Mouse (Mus musculus) megakaryocyte-erythroid progenitor cell, adult 5-6 weeks (primary cell): ENCODE data around the gene Chrna1. TPM values are rescaled to one million over a fixed set of nuclear protein-coding genes. Genes with fewer than 3 reads are reported as not detected.

Experiments
- ATAC-seq: replicated peaks from 2 replicates; pipeline ENCODE4 v1.8.0; 2016; ENCODE audit warnings: mild to moderate bottlenecking, inconsistent platforms; ENCODE audit not compliant: severe bottlenecking, poor library complexity, low FRiP score, low TSS enrichment
- total RNA-seq, 2 experiments: library from RNA; stranded (forward) in 1 of 2; stranded (reverse) in 1 of 2; fragments of 200-1000, 215-1000 nt in 1 of 2; fragments of >200 nt in 1 of 2; fragmentation: Nextera tagmentation in 1 of 2; gene quantifications; 2 replicates each; pipeline ENCODE4 v1.2.3; 2014 to 2017

Chrna1 gene
- total RNA-seq (2014; fragmentation: Nextera tagmentation) (0.28 TPM in 1 of 2 replicates, not detected in the other), total RNA-seq (2017) (not detected in 2 replicates)

DNA sequence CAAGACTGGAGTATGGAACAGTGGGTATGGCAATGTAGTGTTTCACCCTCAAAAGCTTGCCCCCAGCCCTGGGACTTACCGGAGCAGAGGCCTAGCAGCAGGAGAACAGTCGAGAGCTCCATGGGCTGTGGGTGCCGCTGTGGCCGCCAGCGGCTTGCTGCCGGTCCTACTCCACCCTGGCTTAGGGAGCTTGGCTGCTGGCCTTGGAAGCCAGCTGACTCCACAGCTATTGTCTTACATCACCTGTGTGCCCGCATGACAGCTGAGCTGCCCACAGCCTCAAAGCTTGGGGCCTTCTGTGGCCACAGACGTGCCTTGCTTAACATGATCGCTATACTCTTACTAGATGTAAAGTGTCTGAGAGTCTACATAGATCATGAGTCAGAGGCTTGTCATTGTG lies at the start of gene Chrna1:
Gene Chrna1, minus strand, starts transcription at position 173 of the 400 bp plus-strand sequence.
- no peak for ATAC-seq

DNA sequence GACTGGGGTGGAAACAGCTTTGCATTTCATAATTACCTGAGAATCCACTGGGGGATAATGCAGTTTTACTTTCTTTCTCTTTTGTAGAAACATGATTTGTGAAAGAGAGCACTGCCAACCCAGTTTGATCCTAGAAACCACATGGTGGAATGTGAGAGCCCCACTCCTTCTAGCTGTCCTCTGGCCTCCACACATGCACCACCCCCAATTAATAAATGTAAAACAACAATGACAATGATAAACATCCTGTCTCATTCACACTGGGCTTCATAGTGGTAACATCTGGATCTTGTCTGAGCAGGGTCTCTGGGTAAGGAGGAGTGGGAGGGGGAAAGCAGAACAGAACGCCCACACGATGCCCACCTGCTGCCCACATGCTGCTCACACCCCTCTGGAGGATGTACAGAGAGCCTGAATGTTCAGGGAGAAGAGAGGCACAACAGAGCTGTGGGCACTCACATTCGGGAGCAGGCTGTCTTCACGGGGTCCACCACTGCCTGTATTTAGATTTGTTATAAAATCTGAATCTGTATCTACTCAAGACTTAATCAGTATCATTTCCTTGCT lies 38.4 kb upstream of the Chrna1 start:
- ATAC-seq: no peak

DNA sequence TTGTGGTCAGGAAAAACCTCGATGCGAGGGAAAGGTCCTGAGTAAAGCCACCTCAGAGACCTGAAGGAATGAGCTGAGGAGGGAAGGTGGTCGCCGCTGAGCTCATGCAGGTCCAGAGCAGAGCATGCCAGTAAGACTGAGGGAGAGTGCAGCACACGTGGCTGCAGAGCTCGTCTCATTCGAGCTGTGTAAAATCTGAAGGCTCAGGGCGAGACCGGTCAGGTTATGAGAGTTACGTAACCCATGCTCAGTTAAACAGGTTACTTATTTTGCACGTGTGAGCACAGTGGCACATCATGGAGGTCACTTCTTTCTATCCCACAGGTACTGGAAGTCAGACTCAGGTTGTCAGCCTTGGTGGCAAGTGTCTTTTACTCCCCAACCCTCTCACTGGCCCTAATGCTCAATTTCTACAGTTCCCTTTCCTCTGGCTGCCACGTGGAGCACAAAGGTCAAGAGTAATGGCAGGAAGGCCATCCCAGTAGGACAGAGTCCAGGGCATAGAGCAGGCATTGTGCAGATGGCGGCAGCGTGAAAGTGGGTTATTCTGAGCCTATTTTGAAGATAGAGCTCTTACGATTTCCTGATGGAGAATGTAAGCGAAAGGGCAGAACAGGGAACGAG lies 36.4 kb upstream of the Chrna1 start:
- no peak for ATAC-seq

DNA sequence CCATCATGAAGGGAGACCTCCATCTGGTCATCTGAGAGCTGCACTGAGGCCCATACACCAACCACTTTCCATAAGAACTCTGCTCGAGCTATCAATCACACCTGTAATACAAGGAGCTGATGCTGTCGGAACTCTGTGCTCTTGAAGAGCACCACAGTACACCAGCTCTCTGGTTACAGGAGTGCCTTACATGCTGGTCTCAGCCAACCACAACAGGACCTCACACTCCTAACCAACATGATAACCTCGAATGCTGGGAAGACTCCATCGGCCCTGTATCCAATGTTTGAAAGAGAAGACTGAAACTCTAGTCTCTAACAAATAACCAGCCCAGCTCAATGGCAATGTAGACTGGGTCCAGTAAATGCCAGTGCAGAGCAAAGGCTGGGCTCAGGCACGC lies 35.3 kb upstream of the Chrna1 start:
- no peak for ATAC-seq

DNA sequence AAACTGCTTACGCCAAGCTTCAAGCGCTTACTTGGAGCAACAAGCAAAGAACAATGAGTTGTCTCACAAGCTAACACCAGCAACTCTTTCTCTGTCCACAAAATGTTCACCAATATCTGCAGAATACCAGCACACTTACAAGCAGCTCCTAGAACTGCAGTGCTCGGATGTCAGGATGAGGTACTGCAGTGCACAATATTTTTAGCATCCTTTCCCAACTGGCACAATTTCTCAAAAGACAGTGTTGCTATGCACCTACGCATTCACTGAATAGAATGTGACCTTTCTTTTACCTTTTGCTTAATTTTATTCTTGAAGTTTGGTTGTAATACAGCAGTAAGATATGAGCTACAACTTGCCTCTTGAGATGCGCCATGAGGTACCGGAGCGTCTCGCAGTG lies 34.2 kb upstream of the Chrna1 start:
- ATAC-seq: no peak

DNA sequence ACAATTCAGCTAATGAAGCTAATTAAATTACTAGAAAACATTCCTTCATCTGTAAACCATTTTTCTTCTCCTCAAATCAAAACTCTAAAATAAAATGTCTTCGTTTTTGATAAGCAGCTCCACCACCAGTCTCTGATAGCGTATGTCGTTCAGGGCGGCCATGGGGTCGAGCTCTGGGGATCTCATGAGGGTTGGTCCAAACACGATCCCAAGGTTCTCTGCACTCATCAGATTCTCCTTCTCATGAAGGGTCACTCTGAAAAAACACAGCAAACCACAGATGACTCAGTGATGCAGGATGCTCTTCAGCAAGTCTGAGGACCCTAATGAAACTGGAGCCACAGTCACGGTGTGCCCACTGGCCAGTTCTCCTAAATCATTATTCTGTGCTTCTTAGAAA lies 32.8 kb upstream of the Chrna1 start:
- ATAC-seq: no peak

DNA sequence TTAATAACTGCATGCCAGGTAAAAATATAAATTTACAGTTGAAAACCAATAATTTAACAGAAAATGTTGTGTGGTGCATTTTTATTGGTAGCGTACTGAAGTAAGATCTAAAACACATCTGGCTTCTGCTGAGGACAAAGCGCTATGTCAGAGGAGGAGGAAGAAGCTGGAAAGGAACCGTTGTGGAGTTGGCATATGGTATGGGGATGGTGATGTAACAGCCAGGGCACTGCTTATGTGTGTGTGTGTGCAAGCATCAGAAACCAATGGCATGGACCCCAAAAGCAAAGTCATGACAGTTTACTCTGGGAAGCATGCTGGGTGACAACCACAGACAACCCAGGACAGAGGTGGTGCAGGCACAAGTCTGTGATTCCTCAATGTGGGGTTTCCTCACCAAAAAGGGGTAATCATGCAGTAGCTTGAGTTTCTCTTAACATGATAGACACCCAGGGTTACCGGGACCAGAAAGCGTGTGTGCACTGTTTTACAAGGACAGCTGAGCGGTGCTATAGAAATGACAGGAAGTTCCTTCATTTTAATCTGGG lies 32.3 kb upstream of the Chrna1 start:
- no peak for ATAC-seq

DNA sequence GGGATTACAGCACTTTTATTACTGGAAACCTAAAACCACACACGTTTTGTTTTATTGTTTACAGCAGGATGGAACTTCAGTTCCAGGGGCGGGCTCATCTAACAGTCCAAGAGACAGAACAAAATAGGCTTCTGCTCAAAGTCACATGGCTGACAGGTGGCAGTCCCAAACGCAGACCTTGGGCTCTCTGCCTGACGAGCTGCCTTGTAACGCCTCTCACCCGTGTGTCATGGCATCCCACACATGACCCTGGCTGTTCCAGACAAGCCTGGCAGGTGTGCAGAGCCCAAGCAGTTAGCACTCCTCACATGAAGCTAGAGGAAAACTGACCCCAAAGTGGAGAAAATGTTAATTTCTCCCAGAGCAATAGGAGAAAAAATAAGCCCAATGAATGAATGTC lies 31.7 kb upstream of the Chrna1 start:
- no peak for ATAC-seq

DNA sequence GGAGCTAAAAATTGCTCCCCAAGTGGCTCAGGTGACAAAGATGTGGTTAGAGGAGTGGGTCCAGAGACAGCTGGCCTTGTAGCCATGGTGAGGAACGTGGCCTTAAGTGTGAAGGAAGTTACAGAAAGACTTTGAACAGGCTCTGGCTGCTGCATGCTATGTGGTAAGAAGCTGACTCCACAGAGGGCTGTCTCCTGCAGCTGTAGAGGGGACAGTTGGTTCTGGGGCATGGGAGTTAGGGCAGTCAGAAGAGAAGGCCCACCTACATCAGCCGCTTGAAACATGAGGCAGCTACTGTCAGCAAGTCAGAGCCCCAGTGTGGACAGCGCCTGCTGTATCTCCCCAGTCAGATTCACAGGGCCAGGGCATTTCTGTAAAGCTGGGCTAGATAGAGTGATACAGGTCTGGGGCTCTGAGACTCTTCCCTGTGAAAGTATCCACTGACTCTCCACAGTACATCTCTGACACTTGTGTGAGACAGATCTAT lies 29.6 kb upstream of the Chrna1 start:
- ATAC-seq: no peak

DNA sequence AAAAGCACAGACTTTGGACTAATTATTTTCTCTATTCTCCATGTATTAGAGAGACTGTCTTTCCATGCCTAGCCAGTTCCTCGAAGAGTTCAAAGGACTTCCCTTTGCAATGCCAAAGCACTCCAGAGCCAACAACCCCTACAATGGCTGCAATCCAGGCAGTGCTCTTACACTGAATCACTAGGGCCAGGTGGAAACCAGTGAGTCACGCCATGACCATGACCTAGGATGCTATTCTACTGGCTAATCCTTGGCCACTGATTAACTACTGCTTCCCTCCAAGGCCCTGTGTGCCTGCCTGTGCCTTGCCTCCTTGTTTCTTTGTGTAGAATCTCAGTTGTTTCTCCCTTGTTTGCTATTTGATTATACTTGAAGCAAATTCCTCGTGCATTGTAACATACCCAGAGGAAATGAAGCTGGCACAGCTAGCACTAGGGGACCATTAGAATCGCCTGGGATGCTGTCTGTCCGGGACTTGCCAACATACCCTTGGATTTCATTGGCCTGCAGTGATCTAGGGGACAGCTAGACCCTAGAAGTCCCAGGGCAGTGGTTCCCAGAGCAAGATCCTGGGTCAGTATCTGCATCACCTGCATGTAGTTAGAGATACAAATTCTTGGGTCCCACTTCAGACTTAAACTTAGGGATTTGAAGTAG lies 29.1 kb upstream of the Chrna1 start:
- no peak for ATAC-seq

DNA sequence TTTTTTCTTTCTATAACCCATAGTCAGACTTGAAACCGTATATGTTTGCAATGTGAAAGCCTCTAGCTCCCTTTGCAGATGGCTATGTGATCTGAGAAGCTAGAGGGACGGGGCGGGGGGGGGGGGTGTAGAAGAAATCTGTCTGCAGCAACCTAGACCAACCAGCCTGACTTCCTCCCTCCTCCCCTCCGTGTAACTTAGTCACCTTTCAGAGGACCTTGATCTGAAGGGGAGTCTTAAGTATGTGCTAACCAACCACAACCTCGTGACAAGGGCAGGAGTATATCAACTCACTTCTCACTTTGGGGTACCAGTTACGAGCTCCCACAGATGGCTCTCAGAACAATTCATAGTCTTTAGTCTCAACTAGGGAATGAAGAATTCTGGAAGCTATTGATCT lies 28.3 kb upstream of the Chrna1 start:
- no peak for ATAC-seq

DNA sequence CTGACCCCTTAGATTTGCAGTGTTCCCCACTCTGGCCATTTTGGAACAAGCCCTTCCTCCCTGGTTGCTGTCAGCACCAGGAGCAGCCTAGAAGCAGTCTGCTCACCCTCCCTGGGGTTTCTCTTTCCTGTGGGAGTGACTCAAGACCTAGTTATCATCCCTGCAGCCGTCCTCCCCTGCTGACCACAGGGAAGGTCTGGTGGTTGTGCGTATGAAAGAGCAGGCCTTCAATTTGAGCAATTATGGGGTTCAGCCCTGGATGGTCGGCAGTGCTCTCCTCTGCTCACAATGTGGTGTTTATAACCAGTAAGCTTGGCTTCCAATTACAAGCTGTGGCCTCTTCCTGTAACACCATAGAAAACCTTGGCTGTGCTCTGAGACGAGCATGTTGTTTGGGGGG lies 27.5 kb upstream of the Chrna1 start:
- ATAC-seq: no peak

DNA sequence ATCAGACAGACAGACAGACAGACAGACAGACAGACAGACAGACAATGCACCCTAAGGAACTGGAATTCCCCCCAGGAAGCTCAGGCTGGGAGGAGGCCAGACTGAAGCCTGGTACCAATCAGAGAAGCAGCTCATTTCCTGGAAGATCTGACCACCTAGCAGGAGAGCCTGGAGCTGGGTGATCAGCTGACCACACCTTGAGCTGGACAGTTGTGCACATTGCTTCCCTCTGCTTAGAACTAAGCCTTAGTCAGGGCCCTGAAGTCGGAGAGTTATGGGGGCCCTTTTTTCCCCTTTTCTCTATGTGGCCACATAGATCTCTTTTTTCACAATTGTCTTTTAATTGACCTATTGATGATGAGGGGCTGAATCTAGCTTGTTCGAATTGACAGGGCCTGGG lies 27.0 kb upstream of the Chrna1 start:
- no peak for ATAC-seq

DNA sequence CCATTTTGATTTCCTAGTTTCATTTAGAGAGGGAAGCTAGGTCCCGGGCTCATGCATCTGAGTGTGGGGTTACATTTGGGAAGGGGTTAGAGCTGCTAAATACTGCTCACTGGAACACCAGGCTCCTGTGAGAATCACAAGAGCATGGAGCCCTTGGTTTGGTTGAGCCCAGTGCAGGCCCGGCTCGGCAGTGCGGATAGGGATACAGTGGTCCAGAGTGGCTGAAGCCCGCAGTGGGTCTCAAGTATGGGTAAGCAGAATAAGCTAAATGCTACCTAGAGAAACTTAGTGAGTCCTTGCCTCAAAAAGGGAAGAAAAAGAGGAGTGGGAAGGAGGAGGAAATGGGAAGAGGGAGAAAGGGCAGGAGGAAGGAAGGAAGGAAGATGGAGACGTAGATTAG lies 26.5 kb upstream of the Chrna1 start:
- no peak for ATAC-seq

DNA sequence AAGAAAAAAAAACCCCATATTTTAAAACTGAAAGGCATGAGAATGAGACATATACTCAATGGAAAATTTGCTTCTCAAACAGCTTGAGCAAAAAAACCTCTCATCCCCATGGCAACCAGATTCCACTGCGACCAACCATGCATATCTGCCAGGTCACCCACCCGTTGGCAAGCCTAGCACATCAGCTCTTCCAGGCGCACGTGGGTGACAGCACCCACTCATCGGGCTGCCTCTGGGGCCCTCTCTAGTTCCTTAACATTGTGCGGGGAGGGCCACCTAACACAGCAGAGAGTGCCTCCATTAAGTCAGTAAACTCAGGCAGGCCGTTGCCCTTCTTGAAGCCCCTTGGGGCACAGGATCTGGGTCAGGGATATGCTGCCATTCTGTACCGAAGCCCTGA lies 24.9 kb upstream of the Chrna1 start:
- no peak for ATAC-seq

DNA sequence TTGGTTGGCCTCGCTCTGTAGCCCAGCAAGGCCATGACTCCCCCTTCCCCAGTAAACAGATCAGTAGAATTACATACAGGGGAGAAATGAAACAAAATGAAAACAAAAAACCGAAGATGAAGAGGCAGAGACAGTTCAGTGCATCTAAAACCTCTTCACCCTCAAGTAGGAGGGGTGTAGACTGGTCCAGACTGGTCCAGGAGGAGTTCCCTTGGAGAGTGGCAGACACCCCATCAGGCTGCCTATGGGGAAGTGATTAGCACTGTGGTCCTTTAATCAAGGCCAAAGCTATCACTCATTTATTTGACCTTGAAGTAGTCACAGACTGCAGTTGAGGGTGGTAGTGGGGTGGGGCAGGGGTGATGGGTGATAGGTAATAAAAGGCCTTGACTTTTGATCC lies 24.4 kb upstream of the Chrna1 start:
- no peak for ATAC-seq

DNA sequence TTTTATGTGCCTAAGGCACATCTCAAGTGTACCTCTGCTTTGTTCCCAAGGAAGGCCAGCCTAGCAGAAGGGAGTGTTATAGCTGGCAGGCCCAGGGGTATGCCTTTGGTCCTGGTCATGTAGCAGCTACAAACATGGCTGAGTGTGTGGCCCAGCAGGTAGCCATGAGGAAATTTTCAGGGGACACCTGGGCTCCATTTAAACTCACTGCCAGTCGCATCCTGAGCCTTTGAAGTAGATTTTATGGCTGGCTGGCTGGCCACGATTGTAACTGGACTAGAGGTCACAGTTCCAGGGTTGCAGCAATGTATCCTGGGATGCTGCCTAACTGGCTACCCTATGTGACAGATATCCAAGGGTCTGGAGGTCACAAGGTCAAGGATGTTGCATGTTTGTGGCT lies 20.5 kb upstream of the Chrna1 start:
- ATAC-seq: no peak

DNA sequence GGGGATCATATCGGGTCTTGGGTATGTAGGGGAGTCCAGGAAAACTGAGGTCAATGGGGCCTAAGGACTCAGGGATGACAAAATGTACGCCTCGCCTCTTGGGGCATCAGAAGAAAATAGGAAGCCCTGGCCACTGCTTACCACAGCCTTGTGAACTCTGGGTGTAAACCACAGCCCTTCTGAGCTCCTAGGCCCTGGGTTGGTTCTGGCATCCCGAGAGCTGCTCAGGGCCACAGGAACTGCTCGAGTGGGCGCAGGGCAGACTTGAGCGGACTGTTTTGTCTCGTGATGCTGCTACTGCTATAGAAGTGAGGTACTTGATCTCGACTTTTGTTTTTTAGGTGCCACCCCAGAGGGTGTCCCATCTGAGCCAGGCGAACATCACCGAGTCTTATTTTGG lies 17.6 kb upstream of the Chrna1 start:
- ATAC-seq: no peak

DNA sequence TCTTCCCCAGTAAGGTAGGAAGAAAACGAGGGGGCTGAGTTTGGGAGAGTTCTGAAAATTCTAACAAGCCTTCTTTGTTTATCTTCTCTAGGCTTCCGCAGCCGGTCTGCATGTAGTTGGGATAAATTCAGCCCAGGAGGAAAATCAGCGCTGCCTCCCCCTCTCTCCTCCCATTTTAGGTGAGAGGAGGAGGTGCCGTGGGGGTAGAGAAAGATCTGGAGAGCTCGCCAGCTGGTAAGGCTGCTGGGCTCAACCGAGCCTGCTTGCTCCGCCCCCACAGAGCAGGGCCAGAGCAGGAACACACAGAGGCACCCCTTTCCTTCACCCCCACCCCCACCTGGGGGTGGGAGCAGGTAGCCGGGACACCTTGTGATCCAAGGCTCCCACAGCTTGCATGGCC lies 16.6 kb upstream of the Chrna1 start:
- no peak for ATAC-seq

DNA sequence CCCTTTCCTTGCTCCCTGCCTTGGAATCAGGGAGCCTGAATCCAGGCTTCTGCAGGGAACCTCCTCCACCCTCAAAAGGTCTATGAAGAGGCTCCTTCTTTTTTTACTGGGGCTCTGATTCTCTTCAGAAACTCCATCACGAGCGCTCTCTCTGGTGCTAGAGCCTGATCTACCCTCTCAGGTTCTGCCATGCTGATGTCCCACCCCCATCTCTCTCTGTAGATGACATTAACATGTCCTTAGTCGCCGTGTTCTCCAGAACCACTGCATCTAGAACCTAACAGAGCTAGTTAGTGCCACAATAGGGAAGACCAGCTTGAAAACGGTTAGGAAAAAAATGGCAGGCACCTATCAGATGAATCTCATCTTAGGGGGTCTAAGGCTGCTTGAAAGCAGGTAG lies 16.2 kb upstream of the Chrna1 start:
- no peak for ATAC-seq

DNA sequence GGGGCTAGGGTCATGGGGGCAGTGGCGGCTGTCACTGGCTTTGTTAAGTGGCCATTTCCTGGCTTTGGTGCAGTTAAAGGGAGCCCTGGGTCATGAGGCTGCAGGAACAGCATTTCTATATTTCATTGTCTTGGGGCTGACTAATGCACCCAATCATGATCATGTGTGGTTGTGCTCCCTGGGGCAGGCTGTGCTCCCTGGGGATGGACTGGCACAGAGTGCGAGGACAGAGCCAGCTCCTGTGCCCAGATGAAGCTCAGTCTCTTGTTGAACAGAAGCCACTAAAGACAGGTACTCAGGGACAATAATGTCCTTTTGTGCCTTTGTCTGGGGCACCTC lies 12.9 kb upstream of the Chrna1 start:
- ATAC-seq: no peak
